Mouse (Mus musculus) Patski (cell line): ENCODE measurements around the gene Zfp148. TPM values are rescaled to one million over a fixed set of nuclear protein-coding genes. Genes with fewer than 3 reads are reported as not detected.

Experiments used
- ATAC-seq: fragments of 100-300 bp; one replicate; pipeline ENCODE4 v1.8.0; 2021
- CTCF ChIA-PET: fragments of 350-600 bp; sonication (Branson Sonifier 250); formaldehyde crosslinking; loops from one replicate; lab custom pipeline; 2022; ENCODE audit warnings: inconsistent platforms; lab: Charles Lee
- POLR2A ChIA-PET: fragments of 350-600 bp; sonication (Branson Sonifier 250); formaldehyde crosslinking; loops from one replicate; lab custom pipeline; 2022; ENCODE audit warnings: antibody characterized with exemption, inconsistent platforms; lab: Charles Lee
- DNase-seq: peaks from one replicate; pipeline ENCODE4 v3.0.0-alpha.2; 2011; ENCODE audit warnings: low read depth, low spot score
- H3K27me3 ChIP-seq: fragments of 371-371 bp; one replicate; pipeline ENCODE4 v1.5.1; 2021
- CTCF ChIP-seq: fragments of 100-300 bp; IDR thresholded peaks from one replicate; pipeline ENCODE4 v1.5.1; 2021
- in situ Hi-C: fragments of 300-500 bp; cut with MboI; formaldehyde crosslinking; loops from 3 replicates; pipeline ENCODE4 v1.11.1; 2018; ENCODE audit warnings: low pct_unique_long_range_greater_than_20kb, mixed read lengths
- polyA plus RNA-seq: library from polyadenylated mRNA; unstranded; gene quantifications from one replicate; pipeline ENCODE4 v1.2.3, GENCODE M21; 2021

The Zfp148 gene
- polyA plus RNA-seq, 1 experiment from 2014 or later: 46.3 TPM

DNA sequence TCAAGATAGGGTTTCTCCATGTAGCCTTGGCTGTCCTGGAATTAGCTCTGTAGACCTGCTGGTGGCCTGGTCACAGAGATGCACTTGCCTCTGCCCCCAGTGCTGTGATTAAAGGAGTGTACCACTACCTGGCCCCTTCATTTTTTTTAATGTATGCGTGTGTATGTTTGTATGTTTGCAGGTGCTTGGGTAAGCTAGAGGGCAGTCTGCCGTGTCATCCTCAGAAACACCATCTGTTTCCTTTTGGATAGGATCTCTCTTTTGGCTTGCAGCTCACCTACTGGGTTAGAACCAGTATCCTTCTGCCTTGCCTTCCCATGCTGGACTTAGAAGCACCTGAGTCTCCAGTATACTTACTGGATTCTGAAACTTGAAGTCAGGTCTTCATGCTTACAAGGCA lies 29.5 kb downstream of the Zfp148 start:
- DNase-seq: no peak
- no peak for ATAC-seq
- TF ChIP-seq CTCF: no peak
- H3K27me3 ChIP-seq: no peaks in the 10 kb centered on the region
- ChIA-PET POLR2A (no interaction called here), CTCF (no interaction called here)
- in situ Hi-C loops: no loop called here

DNA sequence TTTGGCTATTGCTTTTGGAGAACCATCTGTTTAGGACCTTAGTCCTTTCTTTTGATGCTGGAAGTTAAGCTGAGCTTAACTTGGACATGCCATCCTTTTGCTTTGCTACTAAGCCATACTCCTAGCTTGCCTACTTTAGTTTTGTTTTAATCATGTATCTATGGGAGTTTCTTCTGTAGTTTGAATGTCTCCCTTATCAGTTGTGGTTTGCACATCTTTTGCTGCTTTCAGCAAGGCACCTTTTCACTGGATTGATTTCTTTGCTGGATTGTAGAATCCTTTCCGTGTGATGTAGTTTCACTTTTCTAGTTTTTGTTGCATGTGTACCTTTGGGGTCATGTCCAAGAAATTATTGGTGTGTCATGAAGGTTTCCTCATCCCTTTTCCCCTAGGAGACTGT lies 30.0 kb downstream of the Zfp148 start:
- DNase-seq: no peak
- in situ Hi-C loops: no loop called here
- H3K27me3 ChIP-seq: no peaks in the 10 kb centered on the region
- no peak for TF ChIP-seq CTCF
- ChIA-PET POLR2A (interaction anchor here (0.7 kb wide), 1 partner anchor 10 kb away, joined by 3 read pairs; no protein-coding TSS in a partner anchor), CTCF (no interaction called here)
- ATAC-seq: no peak

GRCm38 (mm10) chr16:33414191-33414590 lies 33.6 kb downstream of the Zfp148 start:
- ChIA-PET CTCF (interaction anchor here (1.0 to 1.8 kb wide), 2 partner anchors 11 to 13 kb away, joined by 4 read pairs; no protein-coding TSS in a partner anchor), POLR2A (no interaction called here)
- TF ChIP-seq CTCF: no peak
- ATAC-seq: no peak
- no peaks in the 10 kb centered on the region for H3K27me3 ChIP-seq
- no peak for DNase-seq
- in situ Hi-C loops: no loop called here

GRCm38 (mm10) chr16:33415607-33416006 lies 35.0 kb downstream of the Zfp148 start:
- in situ Hi-C loops: no loop called here
- no peak for TF ChIP-seq CTCF
- ChIA-PET POLR2A (no interaction called here), CTCF (interaction anchor here (0.8 to 1.8 kb wide), 2 partner anchors 13 to 25 kb away, joined by 3 to 4 read pairs; no protein-coding TSS in a partner anchor)
- no peak for ATAC-seq
- no peaks in the 10 kb centered on the region for H3K27me3 ChIP-seq
- DNase-seq: no peak

- ChIA-PET CTCF (interaction anchor here (0.7 to 3.9 kb wide), 3 partner anchors 9 to 13 kb away, joined by 3 to 14 read pairs (median 4); no protein-coding TSS in a partner anchor), POLR2A (no interaction called here)
- no peaks in the 10 kb centered on the region for H3K27me3 ChIP-seq
- no peak for TF ChIP-seq CTCF
- ATAC-seq (no peak), DNase-seq (no peak)
- in situ Hi-C loops: no loop called here
These were observed 47.7 kb downstream of the Zfp148 start for GRCm38 (mm10) chr16:33428327-33428726.

DNA sequence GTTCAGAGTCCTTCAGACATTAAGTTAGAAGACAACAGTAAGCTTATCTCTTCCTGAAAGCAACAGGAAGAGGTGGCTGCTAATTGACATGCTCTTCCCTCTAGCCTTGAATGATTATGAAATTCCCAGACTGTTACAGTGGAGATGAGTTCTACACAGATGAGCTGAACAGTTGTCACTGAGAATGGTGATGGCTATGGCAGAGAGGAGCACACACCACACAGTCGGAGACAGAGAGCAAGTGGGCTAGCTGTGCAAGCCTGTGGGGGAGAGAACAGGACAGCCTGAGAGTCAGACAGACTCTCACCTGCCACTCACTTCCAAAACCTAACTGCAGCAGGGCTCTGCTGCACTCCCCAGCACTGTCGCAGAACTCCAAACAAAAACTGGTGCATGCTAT lies 51.0 kb downstream of the Zfp148 start:
- POLR2A ChIA-PET: no interaction called here
- DNase-seq: no peak
- no peaks in the 10 kb centered on the region for H3K27me3 ChIP-seq
- ATAC-seq: no peak
- CTCF ChIA-PET: interaction anchor here (0.7 to 3.9 kb wide), 3 partner anchors 8 to 13 kb away, joined by 3 to 14 read pairs (median 3); no protein-coding TSS in a partner anchor
- no peak for TF ChIP-seq CTCF
- in situ Hi-C loops: no loop called here

- no peak for TF ChIP-seq CTCF
- CTCF ChIA-PET: interaction anchor here (1.1 to 1.5 kb wide), 2 partner anchors 10 to 26 kb away, joined by 3 to 5 read pairs; no protein-coding TSS in a partner anchor
- DNase-seq (no peak), ATAC-seq (no peak)
- in situ Hi-C loops: no loop called here
- POLR2A ChIA-PET: no interaction called here
- H3K27me3 ChIP-seq: no peaks in the 10 kb centered on the region
These were observed 60.4 kb downstream of the Zfp148 start for GRCm38 (mm10) chr16:33441065-33441464.

DNA sequence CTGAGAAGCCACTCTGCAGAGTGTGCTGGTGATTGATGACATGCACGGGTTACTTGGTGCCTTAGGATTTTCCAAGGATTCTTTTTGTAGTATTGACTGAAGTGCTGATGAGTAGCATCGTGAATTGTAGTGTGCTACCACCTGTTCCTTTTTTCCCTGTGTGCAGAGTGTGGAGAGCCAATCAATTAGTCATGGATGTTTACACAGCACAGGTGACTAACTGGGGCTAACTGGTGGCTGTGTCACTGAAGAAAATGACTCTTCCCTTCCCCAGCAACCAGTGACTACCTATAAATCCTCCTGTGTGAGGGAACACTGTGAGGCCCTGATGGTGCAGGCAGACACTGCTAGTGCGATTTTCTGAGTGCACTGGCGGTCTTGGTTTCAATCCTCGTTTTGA lies 66.2 kb downstream of the Zfp148 start:
- in situ Hi-C loops: no loop called here
- DNase-seq: no peak
- POLR2A ChIA-PET: no interaction called here
- no peak for ATAC-seq
- no peaks in the 10 kb centered on the region for H3K27me3 ChIP-seq
- CTCF ChIA-PET: no interaction called here
- no peak for TF ChIP-seq CTCF

DNA sequence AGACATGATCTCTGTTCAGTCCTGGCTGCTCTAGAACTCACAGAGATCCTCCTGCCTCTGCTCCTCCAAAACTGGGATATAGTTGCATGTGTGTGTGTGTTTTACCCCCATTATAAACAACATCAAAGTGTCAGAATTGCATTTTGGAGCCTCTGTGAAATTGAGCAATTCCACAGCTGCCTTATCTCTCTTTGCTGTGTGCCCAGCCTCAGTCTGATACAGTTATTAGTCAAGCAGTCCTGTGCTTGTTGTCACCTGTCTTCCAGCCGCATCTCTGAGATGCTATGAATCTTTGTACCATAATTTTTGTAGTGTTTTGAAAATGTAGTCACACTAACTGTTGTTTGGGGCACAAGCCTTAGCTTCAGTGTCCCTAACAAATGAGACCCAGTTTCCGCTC lies 73.2 kb downstream of the Zfp148 start:
- ChIA-PET POLR2A (no interaction called here), CTCF (no interaction called here)
- DNase-seq: no peak
- no peak for TF ChIP-seq CTCF
- in situ Hi-C loops: no loop called here
- H3K27me3 ChIP-seq: no peaks in the 10 kb centered on the region
- ATAC-seq: no peak

DNA sequence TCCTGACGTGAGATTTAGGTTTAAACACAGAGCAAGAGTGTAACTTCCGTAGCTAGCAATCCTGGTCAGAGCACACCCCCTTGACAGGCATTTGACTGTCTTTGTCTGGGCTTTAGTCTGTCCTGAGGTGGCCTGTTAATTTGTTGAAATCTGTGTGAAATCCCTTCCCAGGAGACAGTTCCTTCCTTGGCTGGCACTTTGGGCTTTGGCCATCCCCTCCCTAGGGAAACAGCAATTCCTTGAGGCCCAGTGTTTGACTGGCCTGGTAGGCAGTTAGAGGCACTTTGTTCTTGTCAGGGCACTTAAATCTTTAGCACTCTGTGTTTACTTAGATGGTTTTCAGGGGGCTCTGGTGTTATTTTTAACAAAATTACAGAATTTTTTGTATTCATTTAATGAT lies 73.7 kb downstream of the Zfp148 start:
- ChIA-PET POLR2A (no interaction called here), CTCF (no interaction called here)
- in situ Hi-C loops: no loop called here
- DNase-seq (no peak), ATAC-seq (no peak)
- TF ChIP-seq CTCF: no peak
- no peaks in the 10 kb centered on the region for H3K27me3 ChIP-seq

DNA sequence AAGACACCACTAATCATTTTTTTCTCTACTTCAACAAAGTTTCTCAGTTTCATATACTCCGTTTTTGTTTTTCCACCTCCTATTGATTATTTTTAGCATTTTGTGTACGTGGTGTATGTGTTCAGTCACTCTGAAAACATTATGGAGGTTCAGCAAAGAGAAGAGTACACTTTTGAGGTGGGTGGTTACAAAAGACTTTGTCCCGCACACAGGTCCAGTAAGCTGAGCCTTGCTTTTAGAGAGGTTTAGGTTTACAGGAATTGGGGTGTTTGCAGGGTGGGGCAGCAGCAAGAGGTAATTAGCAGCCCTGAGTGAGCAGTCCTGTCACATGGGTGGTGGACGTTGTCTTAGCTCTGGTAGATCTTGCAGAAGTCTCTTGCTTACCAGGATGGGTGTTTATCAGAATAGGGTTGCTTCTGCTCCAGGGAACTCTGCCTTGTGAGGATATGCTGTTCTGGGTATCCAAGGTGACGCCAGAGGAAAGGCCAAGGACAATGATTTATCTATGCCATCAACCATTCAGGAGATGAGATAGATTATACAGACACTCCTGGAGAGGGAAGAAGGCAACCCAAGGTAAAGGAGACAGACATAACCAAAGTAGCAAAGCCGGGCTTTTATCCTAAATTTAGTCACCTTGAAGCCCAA lies 74.8 kb downstream of the Zfp148 start:
- POLR2A ChIA-PET: no interaction called here
- ATAC-seq (no peak), DNase-seq (no peak)
- CTCF ChIA-PET: no interaction called here
- in situ Hi-C loops: no loop called here
- H3K27me3 ChIP-seq: no peaks in the 10 kb centered on the region
- TF ChIP-seq CTCF: no peak
